Mouse (Mus musculus): ENCODE measurements at regions not wholly inside any gene's neighbourhood (a gene's known extent, or its start where the extent isn't known, plus 50 kb on each side); places are given as distances from the start of the nearest gene placed in this dataset.

- no peak for DNase-seq (ENCODE audit: low spot score)
These were observed 469.3 kb upstream of the Trpc7 start for GRCm38 (mm10) chr13:57365096-57365495.

GRCm38 (mm10) chr13:57364396-57364795 is 468.6 kb upstream of the Trpc7 start:
- DNase-seq (ENCODE audit: low spot score): no peak

DNA sequence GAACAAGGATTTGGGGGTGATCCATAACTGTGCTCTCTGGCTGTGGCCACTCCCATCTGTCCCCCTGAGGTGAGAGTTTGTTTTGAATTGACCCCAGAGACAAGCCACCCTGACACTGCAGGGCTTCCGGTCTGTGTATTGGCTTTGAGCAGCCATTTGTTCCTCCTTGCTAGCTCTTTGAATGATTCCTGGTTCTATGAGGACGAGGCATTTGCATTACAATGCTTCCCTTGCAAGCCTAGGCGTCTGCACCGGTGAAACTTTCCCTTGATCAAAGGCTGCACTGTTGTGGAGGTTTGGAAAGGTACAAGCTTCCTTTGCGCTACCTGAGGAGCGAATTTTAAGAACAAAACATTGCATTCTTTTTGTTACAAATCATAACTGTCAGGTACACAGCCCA is 466.8 kb upstream of the Trpc7 start:
- DNase-seq (ENCODE audit: low spot score): no peak

- DNase-seq (ENCODE audit: low spot score): no peak
These were observed 465.5 kb upstream of the Trpc7 start for GRCm38 (mm10) chr13:57361286-57361685.

DNA sequence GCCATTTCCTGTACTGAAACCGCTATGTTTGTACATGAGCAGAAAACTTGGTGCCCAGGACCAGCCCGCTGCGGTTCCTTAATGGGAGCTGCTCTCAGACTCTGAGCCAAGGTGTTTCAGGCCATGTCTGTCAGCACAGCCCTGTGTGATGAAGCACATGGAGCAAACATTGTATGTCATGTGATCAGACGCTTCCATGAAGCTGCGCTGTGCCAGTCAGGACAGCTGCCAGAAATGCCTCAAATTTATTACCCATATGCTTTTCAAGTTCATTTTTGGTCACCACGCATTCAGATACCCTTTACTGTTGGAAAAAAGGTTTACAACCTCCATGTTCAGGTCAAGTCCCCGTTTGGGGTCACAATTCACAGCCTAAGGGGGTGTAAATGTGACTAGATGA is 458.8 kb upstream of the Trpc7 start:
- DNase-seq (ENCODE audit: low spot score): no peak

DNA sequence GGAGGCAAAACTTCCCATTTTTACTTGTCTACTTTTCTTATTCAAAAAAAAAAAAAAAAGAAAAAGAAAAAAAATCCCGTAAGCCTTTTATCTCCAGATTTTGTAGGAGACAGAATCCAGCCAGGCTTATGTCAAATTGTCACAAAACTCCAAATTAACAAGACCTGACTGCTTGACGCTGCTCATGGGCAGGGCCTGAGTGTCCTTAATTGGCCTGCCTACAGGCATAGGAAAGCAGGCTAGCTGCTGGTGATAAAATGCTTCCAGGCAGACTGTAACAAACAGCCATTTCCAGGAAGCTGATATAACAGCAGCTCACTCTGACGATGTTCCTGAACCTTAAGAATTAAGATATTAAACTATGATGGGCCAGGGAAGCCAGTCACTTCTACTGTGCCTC is 458.2 kb upstream of the Trpc7 start:
- no peak for DNase-seq (ENCODE audit: low spot score)

- DNase-seq (ENCODE audit: low spot score): no peak
These were observed 455.0 kb upstream of the Trpc7 start for GRCm38 (mm10) chr13:57350828-57351227.

GRCm38 (mm10) chr13:57338676-57339075 is 442.9 kb upstream of the Trpc7 start:
- DNase-seq (ENCODE audit: low spot score): no peak

DNA sequence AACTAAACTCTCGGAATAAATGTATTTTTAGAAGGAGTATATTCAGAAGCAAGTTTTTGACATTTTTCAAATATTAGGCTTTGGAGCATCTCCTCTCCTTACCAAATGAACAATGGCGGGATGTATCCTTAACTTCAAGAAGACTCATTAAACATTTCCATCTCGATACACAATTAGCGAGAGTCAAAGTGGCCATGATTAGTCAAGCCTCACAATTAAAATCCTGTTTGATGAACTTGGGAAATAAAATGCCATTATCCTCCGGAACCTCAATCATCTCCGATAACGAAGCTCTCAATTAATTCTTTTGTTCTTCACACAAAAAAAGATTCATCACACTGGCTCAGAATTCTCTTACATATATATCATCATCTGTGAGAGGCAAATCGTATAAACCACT is 440.8 kb upstream of the Trpc7 start:
- no peak for DNase-seq (ENCODE audit: low spot score)

- no peak for DNase-seq (ENCODE audit: low spot score)
These were observed 437.2 kb upstream of the Trpc7 start for GRCm38 (mm10) chr13:57332976-57333375.

DNA sequence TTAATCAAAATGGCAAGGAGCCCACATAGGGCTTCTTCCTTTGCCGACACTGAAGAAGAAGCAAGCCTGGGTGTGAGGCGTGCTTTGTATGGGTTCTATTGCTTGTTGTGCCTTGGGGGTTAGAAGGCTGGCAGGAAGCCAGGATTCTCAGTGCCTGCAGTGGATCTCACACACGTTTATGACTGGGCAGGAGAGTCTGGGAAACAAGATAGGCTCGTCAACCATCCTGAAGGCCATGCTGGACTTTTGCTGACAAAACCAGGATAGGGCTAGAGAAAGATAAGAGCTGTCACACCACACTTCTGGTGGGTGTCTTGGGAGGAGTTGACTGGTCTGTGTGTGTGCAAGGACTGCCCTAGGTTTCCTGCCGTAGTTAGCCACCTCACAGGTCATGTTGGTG is 436.1 kb upstream of the Trpc7 start:
- DNase-seq (ENCODE audit: low spot score): no peak

GRCm38 (mm10) chr13:57325306-57325925 is 429.6 kb upstream of the Trpc7 start:
- no peak for DNase-seq (ENCODE audit: low spot score)

DNA sequence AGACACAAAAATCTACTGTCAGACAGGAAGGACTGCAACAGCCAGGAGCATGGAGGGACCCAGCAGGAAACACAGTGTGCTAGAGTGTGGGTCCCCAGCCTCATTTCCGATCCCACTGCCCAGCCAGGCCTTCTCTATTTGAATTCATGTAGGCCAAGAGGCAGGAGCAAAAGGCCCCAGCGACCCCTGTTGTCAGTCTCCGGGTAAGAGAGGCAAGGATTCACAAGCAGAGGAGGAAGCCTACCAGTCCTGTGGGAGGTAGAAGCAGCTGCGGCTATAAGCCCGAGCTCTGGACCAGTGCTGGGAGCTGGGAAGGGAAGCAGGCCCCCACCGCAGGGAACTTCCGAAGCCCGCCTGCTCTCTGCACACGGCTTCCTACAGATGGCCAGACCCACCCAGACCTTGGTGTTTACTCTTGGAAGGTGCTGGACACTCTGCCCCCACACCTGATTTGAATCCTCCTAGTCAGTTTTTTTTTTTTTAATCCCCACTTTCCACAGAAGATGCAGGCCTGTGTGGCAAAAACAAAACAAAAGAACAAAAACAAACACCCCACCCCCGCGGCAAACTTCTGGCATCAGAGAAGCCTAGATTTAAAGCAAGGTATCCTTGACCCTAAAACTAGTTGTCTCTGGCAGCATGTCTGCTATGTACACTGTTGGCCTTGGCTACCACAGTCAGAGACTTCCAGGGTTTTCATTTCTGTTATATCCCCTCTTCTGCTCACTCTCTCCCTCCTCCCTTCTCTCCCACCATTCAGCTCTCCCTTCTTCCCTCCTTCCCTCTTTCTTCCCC is 420.6 kb upstream of the Trpc7 start:
- no peak for DNase-seq (ENCODE audit: low spot score)

DNA sequence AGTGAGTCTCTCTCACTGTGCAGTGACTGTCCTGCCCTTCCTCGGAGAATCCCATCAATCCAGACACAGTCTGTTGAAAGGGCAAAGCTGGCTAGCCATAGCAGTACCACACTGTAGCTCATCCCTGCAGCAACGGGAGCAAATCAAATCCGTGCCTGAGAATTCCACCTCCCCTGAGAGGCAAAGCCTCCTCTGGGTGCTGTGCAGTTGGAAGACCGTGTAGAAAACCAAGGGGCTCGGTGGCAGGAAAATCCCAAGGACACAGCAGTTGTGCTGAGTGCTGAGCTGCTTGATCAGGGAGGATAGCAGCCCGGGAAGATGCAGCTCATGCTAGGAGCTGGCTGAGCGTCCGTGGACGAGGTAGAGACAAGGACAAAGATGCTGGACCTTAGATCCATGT is 418.7 kb upstream of the Trpc7 start:
- DNase-seq (ENCODE audit: low spot score): no peak

DNA sequence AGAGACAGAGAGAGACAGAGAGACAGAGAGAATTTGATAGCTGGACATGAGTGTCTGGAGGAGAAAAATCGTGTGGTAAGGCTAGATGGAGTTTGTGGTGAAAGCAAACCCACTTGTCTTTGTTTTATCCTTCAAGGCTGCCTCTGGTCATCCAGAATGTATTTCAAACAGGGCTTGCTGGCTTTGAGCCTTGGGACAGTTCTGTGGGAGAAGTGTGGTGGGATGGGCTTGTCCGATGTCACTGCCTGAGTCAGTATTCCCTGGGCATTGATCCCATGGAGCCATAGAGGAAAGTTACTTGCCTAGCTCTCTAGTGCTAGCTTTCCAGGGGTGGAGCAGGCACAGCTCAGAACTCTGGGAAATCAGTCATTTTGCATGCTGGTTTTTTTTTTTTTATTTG is 417.9 kb upstream of the Trpc7 start:
- no peak for DNase-seq (ENCODE audit: low spot score)

- no peak for DNase-seq (ENCODE audit: low spot score)
These were observed 415.4 kb upstream of the Trpc7 start for GRCm38 (mm10) chr13:57311235-57311634.

GRCm38 (mm10) chr13:57309618-57310017 is 413.8 kb upstream of the Trpc7 start:
- DNase-seq (ENCODE audit: low spot score): no peak

DNA sequence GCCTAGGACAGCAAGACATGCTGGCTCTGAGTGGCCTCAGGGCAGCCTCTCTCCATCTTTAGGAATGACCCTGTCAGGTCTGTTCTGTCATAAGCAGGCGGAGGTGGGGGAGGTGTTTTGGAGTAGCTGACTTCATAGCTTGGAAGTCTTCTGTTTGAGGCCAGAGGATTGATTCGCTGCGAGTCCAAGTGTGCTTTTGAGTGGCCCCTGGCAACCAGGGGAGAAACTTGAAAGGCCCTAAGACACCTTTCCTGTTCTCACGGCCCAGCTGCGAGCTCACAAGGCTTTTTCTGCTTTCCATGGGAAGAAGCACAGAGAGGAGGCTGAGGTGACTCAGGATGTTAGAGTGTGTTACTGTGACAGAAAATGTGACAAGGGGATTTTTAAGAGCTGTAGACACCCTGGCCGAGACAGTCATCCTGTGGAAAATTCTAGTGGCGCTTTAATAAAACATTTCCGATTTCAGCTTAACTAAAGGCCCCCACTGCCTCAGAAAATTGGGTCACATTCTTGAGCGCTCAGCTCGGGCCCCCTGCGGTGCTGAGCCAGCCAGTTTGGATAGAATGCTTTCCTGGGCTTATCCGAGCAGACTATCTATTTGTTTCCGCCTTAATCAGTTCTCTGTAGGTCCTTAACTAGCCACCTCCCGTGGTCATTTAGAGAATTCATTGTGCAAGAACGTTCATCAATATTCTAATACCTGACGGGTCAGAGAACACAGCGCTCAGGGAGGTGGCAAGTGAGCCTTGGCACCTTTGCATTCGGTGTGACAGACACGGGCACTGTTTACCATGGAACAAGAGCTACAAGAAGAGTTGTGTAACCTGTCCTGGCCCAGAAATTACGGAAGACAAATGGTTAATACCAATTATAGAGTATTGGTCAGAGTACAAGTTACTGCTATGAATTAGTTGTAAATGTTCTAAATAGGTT is 412.4 kb upstream of the Trpc7 start:
- no peak for DNase-seq (ENCODE audit: low spot score)

- DNase-seq (ENCODE audit: low spot score): no peak
These were observed 409.8 kb upstream of the Trpc7 start for GRCm38 (mm10) chr13:57305586-57305985.

GRCm38 (mm10) chr13:57303805-57304204 is 408.0 kb upstream of the Trpc7 start:
- DNase-seq (ENCODE audit: low spot score): no peak

DNA sequence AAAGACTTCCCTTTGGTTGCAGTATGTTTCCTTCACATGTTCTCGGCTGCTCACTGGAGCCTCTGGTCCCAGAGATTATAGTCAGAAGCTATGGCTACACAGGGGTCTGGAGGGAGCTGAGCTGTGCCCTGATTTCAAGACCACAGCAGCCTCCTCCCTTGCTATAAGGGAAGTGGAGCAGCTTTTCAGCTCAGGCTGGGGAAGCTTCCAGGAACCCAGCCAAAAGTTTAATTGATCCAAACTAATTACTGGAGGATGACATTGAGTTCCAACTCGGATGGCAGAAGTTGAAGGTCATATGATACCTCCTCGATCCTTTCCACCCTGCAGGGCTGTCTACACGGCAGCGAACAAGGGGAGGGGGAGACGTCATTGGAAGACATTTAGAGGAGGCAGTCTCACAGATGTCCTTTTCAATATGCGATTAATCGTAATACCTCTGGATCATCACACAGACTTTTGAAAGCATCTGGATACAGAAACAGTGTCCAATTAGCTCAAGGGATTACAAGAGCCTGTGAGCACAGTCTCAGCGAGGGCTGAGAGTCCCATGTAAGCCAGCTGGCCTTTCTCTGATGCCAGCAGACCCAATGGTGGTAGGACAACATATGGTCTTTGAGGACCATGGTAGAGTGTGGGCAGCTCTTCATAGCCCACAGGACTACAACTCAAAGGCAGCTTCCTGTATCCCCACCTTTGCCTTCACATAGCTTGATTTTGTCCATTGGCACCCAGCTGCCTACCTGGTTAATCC is 396.1 kb upstream of the Trpc7 start:
- DNase-seq (ENCODE audit: low spot score): no peak

- no peak for DNase-seq (ENCODE audit: low spot score)
These were observed 390.4 kb upstream of the Trpc7 start for GRCm38 (mm10) chr13:57286168-57286567.

Measured in urinary bladder, postnatal 10 days (tissue).